Mouse (Mus musculus) heart, embryonic 12.5 days (tissue): Measurements from ENCODE around the gene Trir. TPM values are rescaled to one million over a fixed set of nuclear protein-coding genes. Genes with fewer than 3 reads are reported as not detected.

Source experiments
- ATAC-seq: fragments of 200-750 bp; cut with Nextera tagmentation; 2 replicates; pipeline ENCODE4 v1.8.0; 2017; ENCODE audit warnings: moderate TSS enrichment, moderate library complexity; ENCODE audit not compliant: insufficient number of reproducible peaks, low FRiP score
- H3K27ac ChIP-seq: fragments of 300-500 bp; sonication (generic); 2 replicates; pipeline ENCODE4 v1.5.1; 2016; ENCODE audit warnings: mild to moderate bottlenecking, moderate library complexity; ENCODE audit not compliant: poor library complexity, severe bottlenecking
- H3K27me3 ChIP-seq: fragments of 300-500 bp; sonication (generic); replicated peaks from 2 replicates; pipeline ENCODE4 v1.6.1; 2016; ENCODE audit warnings: mild to moderate bottlenecking, moderate library complexity
- H3K36me3 ChIP-seq: fragments of 300-500 bp; sonication (generic); 2 replicates; pipeline ENCODE4 v1.6.1; 2016; ENCODE audit warnings: mild to moderate bottlenecking, moderate library complexity
- H3K4me1 ChIP-seq: fragments of 300-500 bp; sonication (generic); replicated peaks from 2 replicates; pipeline ENCODE4 v1.6.1; 2016; ENCODE audit warnings: mild to moderate bottlenecking
- H3K4me2 ChIP-seq: fragments of 300-500 bp; sonication (generic); 2 replicates; pipeline ENCODE4 v1.6.1; 2016; ENCODE audit warnings: mild to moderate bottlenecking, moderate library complexity
- H3K4me3 ChIP-seq: fragments of 300-500 bp; sonication (generic); 2 replicates; pipeline ENCODE4 v1.5.1; 2016; ENCODE audit warnings: mild to moderate bottlenecking
- H3K9ac ChIP-seq: fragments of 300-500 bp; sonication (generic); 2 replicates; pipeline ENCODE4 v1.6.1; 2016; ENCODE audit warnings: mild to moderate bottlenecking, moderate library complexity
- H3K9me3 ChIP-seq: fragments of 300-500 bp; sonication (generic); replicated peaks from 2 replicates; pipeline ENCODE4 v1.6.1; 2016; ENCODE audit warnings: mild to moderate bottlenecking, moderate library complexity
- WGBS: fragments of 180-500 bp; shearing (Covaris S2); methylation state at CpG from one replicate; pipeline ENCODE4 v1.1.7; 2016; 5-methylcytosine and 5-hydroxymethylcytosine counted together
- polyA plus RNA-seq: library from polyadenylated mRNA; unstranded; fragments of >200 nt; fragmentation: Nextera tagmentation; extraction: Ambion mirVana; gene quantifications from 2 replicates; pipeline ENCODE4 v1.2.1, GENCODE M21; 2016

Gene Trir
- polyA plus RNA-seq, 1 experiment from 2014 or later = 102 TPM

- Histone ChIP-seq H3K9ac (peak within 1 kb of the TSS; percentile 64), H3K4me3 (peak within 1 kb of the TSS; percentile 97), H3K4me1 (peaks cover 36% of the 10 kb centered on the region), H3K36me3 (peaks cover 50% of the 10 kb centered on the region), H3K27me3 (no peaks in the 10 kb centered on the region), H3K9me3 (no peaks in the 10 kb centered on the region), H3K4me2 (peak within 1 kb of the TSS; percentile 98), H3K27ac (peak within 1 kb of the TSS; percentile 84)
- WGBS = 5% methylated on average over 30 of the region's 30 CpGs
- peak; percentile 90 for ATAC-seq
Observed at GRCm38 (mm10) chr8:85025098-85025932, 1.3 kb upstream of the Trir start, which contains the start of gene Asna1. Gene Asna1, minus strand, starts transcription at chr8:85025281.

DNA sequence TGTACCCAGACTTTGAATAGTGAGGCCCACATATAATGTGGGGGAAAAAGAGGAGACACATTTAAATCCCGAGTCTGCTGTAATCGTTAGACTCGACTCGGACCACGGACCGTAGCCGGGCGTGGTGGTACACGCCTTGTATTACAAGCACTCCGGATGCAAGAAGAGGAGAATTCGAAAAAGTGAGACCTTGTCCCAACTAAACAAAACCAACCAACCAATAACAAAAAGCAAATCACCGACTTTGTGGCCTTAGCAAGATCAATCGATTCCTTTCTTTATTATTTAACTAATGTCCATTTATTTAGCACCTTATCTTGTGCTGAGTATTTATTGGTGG lies 863 bp downstream of the Trir start:
- H3K27me3 ChIP-seq = no peaks in the 10 kb centered on the region
- H3K4me2 ChIP-seq = peak overlapping the region; percentile 98
- 2% methylated on average over 13 of the region's 13 CpGs for WGBS
- H3K27ac ChIP-seq = peak overlapping the region; percentile 84
- peaks cover 36% of the 10 kb centered on the region for H3K4me1 ChIP-seq
- no peak for ATAC-seq
- H3K9me3 ChIP-seq = no peaks in the 10 kb centered on the region
- H3K9ac ChIP-seq = peak overlapping the region; percentile 100
- H3K36me3 ChIP-seq = peaks cover 48% of the 10 kb centered on the region
- H3K4me3 ChIP-seq = peak overlapping the region; percentile 97

GRCm38 (mm10) chr8:85027922-85028321 lies 1.3 kb downstream of the Trir start:
- Histone ChIP-seq H3K36me3 (peaks cover 48% of the 10 kb centered on the region), H3K4me2 (peak overlapping the region; percentile 98), H3K9ac (peak overlapping the region; percentile 100), H3K27me3 (no peaks in the 10 kb centered on the region), H3K27ac (no peak overlapping the region), H3K9me3 (no peaks in the 10 kb centered on the region), H3K4me3 (peak overlapping the region; percentile 97), H3K4me1 (peaks cover 36% of the 10 kb centered on the region)
- WGBS = 24% methylated on average over 2 of the region's 2 CpGs
- ATAC-seq = no peak

GRCm38 (mm10) chr8:85029271-85029670 lies 2.6 kb downstream of the Trir start:
- H3K36me3 ChIP-seq = peaks cover 47% of the 10 kb centered on the region
- H3K4me1 ChIP-seq = peaks cover 35% of the 10 kb centered on the region
- H3K9me3 ChIP-seq = no peaks in the 10 kb centered on the region
- H3K27me3 ChIP-seq = no peaks in the 10 kb centered on the region
- peak overlapping the region; percentile 98 for H3K4me2 ChIP-seq
- H3K9ac ChIP-seq = peak overlapping the region; percentile 52; the same call in 1 of the 2 replicates
- WGBS = 79% methylated on average over 14 of the region's 14 CpGs
- H3K4me3 ChIP-seq = peak overlapping the region; percentile 5; the same call in 1 of the 2 replicates
- no peak for ATAC-seq
- H3K27ac ChIP-seq = no peak overlapping the region

GRCm38 (mm10) chr8:85032622-85033311 lies 6.1 kb downstream of the Trir start:
- 84% methylated on average over 4 of the region's 4 CpGs for WGBS
- Histone ChIP-seq H3K27me3 (no peaks in the 10 kb centered on the region), H3K9me3 (no peaks in the 10 kb centered on the region), H3K4me2 (no peak overlapping the region), H3K4me1 (peaks cover 37% of the 10 kb centered on the region), H3K9ac (no peak overlapping the region), H3K4me3 (no peak overlapping the region), H3K36me3 (peaks cover 47% of the 10 kb centered on the region), H3K27ac (no peak overlapping the region)
- ATAC-seq = no peak

GRCm38 (mm10) chr8:85033867-85034266 lies 7.2 kb downstream of the Trir start:
- Histone ChIP-seq H3K4me2 (no peak overlapping the region), H3K27ac (no peak overlapping the region), H3K4me1 (peaks cover 31% of the 10 kb centered on the region), H3K27me3 (no peaks in the 10 kb centered on the region), H3K36me3 (peaks cover 47% of the 10 kb centered on the region), H3K9ac (no peak overlapping the region), H3K9me3 (no peaks in the 10 kb centered on the region), H3K4me3 (no peak overlapping the region)
- ATAC-seq = no peak
- WGBS = 66% methylated on average over 1 of the region's 1 CpGs

DNA sequence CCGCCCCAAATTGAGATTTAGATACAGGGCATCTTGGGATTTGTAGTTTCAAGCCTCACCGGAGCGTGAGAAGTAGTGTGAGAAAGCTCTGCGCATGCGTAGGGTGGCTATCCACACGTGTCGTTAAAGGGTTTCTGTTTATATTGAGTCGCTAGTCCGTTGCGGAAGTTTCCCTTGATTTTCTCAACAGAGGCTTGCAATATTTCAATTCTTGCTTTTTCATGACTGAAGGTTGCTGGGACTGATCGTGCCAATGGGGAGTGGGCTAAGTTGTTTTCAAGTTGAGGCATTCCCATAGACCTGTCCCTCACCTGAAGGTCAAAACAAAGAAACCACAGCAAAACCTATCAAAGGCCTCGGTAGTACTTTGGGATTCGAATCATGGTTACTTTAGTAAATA lies 8.1 kb downstream of the Trir start:
- 2% methylated on average over 13 of the region's 13 CpGs for WGBS
- H3K27me3 ChIP-seq = no peaks in the 10 kb centered on the region
- ATAC-seq = no peak
- peak overlapping the region; percentile 92 for H3K4me2 ChIP-seq
- peaks cover 41% of the 10 kb centered on the region for H3K36me3 ChIP-seq
- H3K9me3 ChIP-seq = no peaks in the 10 kb centered on the region
- peak overlapping the region; percentile 16; the same call in 1 of the 2 replicates for H3K27ac ChIP-seq
- H3K4me1 ChIP-seq = peaks cover 24% of the 10 kb centered on the region
- H3K9ac ChIP-seq = peak overlapping the region; percentile 73
- peak overlapping the region; percentile 92 for H3K4me3 ChIP-seq

DNA sequence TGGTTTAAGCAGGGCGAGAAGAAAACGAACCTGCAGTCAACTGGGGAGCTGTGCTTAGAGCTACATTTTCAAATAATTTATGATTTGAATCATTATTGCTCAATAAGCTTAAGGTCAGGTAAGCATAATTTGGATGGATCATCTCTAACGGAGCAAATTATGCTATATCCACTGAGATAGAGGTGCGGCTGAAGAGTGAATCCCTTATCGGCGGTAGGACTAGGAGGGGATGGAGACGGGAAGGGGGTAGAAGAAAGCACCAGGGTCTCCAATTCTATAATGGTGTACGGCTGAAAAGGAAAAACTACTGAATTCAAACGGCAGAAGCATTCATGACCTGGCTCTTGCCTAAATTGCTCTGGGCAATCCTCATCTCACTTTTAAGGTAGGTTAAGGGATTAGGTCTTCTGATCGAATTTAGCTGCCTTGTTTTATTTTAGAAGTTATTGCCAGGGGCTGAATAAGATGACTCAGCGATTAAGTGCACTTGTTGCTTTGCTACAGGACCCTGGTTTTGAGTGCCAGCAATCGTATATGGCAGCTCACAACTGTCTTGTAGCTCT lies 8.6 kb downstream of the Trir start:
- Histone ChIP-seq H3K9me3 (no peaks in the 10 kb centered on the region), H3K4me3 (peak overlapping the region; percentile 92), H3K27me3 (no peaks in the 10 kb centered on the region), H3K36me3 (peaks cover 41% of the 10 kb centered on the region), H3K4me2 (peak overlapping the region; percentile 92), H3K9ac (peak overlapping the region; percentile 73), H3K4me1 (peaks cover 24% of the 10 kb centered on the region), H3K27ac (peak overlapping the region; percentile 72)
- WGBS = 4% methylated on average over 12 of the region's 12 CpGs
- ATAC-seq = no peak

DNA sequence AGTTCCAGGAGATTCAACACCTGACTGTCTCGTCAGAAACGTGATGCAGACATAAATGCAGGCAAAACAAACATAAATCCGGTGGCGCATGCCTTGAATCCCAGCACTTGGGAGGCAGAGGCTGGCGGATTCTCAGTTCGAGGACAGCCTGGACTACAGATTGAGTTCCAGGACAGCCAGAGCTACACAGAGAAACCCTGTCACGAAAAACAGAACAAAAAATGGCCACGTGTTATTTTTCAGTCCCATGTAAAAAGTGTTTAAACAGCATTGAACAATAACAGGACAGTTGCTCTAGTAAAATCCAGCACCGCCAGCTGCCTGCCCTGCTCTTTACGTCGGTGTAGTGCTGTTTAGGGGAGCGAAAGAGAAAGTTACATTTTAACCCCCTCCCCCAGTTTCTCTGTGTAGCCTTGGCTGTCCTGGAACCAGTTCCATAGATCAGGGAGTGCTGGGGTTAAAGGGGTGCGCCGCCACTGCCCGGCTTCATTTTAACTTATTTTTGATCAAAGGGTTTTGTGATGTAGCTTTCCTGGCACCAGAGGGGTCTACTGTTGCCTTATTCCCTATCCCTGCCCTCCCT lies 9.2 kb downstream of the Trir start:
- Histone ChIP-seq H3K4me2 (peak overlapping the region; percentile 92), H3K27me3 (no peaks in the 10 kb centered on the region), H3K4me3 (peak overlapping the region; percentile 92), H3K9ac (peak overlapping the region; percentile 73), H3K27ac (peak overlapping the region; percentile 72), H3K9me3 (no peaks in the 10 kb centered on the region), H3K36me3 (peaks cover 42% of the 10 kb centered on the region), H3K4me1 (peaks cover 24% of the 10 kb centered on the region)
- ATAC-seq = no peak
- WGBS = under 1% methylated on average over 15 of the region's 15 CpGs

DNA sequence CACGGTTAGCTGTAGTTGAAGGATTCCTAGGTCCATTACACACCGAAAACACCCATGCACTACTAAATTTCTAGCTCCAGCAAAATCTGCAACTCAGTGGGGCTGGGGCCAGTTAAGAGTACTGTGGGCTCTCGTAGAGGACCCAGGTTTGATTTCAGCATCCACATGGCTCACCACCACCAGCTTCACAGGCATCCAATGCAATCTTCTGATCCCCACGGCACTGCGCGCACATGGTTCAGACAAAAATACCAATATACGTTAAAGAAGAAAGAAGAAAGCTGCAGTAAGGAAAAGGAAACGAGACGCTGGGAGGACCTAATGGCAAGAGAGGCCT lies 9.7 kb downstream of the Trir start:
- Histone ChIP-seq H3K36me3 (peaks cover 43% of the 10 kb centered on the region), H3K27me3 (no peaks in the 10 kb centered on the region), H3K4me3 (peak overlapping the region; percentile 92), H3K4me1 (peaks cover 24% of the 10 kb centered on the region), H3K9ac (peak overlapping the region; percentile 73), H3K4me2 (peak overlapping the region; percentile 92), H3K9me3 (no peaks in the 10 kb centered on the region), H3K27ac (peak overlapping the region; percentile 72)
- ATAC-seq = peak; percentile 9
- 0% methylated on average over 9 of the region's 9 CpGs for WGBS
